Mouse (Mus musculus) thymus, postnatal 10 days (tissue): ENCODE measurements around the gene Ehd1.
"Not testable (repeated sequence)": the region's sequence is repeated elsewhere in the genome, so short reads cannot be mapped to it uniquely, and the experiment has no call there.

Experiments used
- DNase-seq, 2 experiments: peaks; one replicate each; pipeline ENCODE4 v3.0.0; 2021; ENCODE audit warnings: low spot score in 2 of 2

Ehd1 gene

DNA sequence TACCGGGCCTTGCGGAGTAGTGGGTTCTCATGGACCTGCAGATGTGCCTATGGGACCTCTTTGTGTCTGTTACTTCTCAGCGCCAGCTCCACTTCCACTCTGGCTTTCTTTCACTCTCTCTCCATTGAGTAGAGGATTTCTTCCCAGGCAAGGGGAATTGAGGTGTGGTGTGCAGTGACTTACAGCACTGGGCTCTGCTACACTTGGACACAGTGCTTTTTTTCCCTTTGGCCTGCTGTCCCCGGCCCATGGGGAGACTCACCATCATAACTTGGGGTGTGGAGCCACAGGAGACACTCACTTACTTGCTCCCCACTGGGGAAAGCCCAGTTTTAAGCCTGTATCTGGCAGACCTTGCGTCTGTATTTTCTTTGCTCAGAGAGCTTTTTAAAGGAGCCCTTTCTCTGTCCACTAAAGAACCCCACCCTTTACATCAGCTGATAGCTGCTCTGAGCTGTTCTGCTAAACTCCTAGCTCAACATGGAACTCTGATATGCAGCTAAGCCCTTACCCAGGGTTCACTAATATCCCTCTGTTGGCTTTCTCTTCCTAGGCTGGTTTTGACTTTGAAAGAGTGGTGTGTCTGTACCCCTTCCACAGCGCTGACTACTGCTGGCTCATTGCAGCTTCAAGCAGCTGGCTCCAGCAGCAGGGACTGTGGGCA is 3.1 kb downstream of the Ehd1 start:
- DNase-seq, result no peak

DNA sequence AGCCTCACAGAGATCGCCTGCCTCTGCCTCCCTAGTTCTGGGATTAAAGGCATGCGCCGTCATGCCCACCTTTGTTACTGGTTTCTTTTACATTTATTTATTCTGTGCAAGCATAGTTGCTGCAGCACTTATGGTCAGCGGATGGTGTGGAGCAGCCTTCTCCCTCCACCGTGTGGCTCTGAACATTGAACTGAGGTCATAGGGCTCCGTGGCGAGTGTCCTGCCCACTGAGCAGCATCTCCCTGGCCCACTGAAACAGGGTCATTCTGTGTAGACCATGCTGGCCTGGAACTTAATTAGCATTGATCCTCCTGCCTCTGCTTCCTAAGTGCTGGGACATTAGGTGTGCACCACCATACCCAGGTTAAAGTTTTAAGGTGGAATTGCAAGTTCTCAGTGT is 4.0 kb downstream of the Ehd1 start:
- no peak for DNase-seq

DNA sequence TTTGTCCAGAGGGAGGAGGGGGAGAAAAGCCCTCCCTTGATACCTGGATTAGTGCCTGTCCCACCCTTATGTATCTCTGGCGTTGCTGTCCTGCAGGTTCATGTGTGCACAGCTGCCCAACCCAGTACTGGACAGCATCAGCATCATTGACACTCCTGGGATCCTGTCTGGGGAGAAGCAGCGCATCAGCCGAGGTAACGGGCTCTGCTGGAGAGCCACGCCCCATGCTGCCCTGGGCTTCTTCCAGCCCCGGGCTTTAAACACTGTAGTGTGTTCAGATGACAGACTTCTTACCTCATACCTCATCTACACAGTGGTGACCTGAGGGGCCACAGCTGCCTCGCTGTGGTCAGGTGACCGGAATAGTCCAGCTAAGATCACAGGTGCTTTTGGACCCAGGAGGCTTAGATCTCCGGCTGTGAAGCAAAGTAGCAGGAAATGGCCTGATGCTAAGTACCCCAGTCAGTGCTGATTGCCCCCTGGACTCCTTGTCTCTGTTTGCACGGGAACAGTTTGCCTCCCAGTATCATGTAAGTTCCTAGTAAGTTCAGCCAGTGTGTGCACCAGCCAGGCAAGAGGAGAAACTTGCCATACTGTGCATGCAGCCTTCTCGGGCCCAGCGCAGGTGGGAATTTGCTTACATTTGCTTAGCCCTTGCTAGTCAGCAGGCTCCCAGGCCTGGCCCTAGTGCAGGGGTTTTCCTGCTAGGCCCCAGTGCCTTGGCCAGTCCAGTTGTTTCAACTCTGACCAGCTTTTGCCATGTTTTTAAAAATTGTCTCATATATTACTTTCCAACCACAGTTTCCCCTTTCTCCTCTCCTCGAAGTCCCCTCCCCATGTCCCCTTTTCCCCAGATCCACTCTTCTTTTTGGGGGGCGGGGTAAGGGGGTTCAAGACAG is 4.8 kb downstream of the Ehd1 start:
- no peak for DNase-seq

GRCm38 (mm10) chr19:6283001-6283400 is 6.5 kb downstream of the Ehd1 start:
- no peak for DNase-seq

- DNase-seq, result no peak
Observed at GRCm38 (mm10) chr19:6284502-6284901, 8.0 kb downstream of the Ehd1 start.

- no peak for DNase-seq
Observed at GRCm38 (mm10) chr19:6285226-6285625, 8.7 kb downstream of the Ehd1 start.

DNA sequence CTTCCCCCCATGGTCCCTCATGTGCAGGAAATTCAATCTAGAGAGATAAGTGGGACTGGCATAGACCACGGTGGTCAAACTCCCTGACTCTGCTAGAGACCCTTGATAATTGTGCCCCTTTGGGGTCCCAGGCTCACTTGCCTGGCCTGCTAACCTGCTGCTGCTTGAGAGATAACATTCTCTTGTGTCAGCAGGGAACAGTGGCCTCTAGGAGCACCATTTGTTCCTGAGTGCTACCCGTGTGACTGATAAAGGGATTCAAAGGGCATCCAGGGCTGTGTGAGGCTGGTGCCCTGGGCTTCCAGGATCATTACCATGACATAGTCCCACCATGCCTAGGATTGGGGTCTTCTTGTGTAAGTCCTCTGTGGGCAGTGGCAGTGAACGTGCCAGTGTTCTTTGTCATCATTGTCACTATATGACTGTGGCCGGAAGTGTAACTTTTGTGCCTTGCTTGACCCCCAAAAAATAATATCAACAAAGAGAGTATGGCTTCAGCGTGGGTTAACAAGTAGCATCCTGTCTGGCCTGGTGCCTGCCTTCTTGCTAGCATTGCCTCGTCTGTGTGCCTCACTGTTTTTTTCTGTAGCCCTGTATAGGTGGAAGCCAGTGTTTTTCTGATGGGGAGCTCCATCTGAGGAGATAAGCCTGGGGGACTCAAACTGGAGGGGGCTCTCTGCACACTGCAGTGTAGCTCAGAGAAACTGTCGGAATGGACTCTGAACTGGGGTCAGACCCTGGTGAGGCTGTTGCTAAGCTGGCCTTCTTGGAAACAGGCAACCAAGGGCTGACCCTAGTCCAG is 9.3 kb downstream of the Ehd1 start:
- DNase-seq, result no peak

- DNase-seq, result no peak
Observed at GRCm38 (mm10) chr19:6286434-6287401, 10.2 kb downstream of the Ehd1 start.

GRCm38 (mm10) chr19:6288236-6288894 is 11.8 kb downstream of the Ehd1 start:
- DNase-seq, result no peak

DNA sequence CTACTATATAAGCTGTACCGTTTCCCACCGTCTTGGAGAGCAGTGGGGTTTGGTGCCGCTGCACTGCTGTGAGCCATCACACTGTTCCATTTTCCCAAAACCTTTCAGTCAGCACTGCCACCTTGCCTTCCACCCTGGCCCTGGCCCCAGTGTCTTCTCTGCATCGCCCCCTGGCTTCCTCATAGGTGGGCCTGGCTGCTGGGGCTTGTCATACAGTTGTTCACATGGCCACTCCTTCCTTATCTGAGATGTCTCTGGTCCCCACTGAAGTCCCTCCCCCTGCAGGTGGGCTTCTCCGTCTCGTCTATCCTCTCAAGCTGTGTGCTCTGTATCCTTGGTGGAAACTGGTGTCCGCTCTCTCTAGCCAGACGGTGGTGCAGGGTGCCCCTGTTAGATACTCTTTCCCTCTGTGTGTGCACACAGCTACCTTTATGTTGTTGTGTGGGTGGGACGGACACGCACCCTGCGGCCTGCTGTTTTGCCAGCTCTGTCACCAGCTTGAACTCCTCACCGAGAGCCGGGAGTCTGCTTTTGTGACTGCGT is 13.2 kb downstream of the Ehd1 start:
- no peak for DNase-seq

- DNase-seq, result not testable (repeated sequence)
Observed at GRCm38 (mm10) chr19:6290720-6291116, 14.2 kb downstream of the Ehd1 start.

GRCm38 (mm10) chr19:6291117-6291781 is 14.7 kb downstream of the Ehd1 start:
- DNase-seq, result no peak

GRCm38 (mm10) chr19:6292262-6292661 is 15.7 kb downstream of the Ehd1 start:
- DNase-seq, result no peak

DNA sequence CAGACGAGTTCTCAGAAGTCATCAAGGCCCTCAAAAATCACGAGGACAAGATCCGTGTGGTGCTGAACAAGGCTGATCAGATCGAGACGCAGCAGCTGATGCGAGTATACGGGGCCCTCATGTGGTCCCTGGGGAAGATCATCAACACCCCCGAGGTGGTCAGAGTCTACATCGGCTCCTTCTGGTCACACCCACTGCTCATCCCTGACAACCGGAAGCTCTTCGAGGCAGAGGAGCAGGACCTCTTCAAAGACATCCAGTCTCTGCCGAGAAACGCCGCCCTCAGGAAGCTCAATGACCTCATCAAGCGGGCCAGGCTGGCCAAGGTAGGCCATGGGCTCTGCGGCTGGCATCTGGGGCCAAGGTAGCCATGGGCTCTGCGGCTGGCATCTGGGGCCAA is 17.8 kb downstream of the Ehd1 start:
- no peak for DNase-seq

GRCm38 (mm10) chr19:6296551-6297210 is 20.2 kb downstream of the Ehd1 start:
- DNase-seq, result no peak

DNA sequence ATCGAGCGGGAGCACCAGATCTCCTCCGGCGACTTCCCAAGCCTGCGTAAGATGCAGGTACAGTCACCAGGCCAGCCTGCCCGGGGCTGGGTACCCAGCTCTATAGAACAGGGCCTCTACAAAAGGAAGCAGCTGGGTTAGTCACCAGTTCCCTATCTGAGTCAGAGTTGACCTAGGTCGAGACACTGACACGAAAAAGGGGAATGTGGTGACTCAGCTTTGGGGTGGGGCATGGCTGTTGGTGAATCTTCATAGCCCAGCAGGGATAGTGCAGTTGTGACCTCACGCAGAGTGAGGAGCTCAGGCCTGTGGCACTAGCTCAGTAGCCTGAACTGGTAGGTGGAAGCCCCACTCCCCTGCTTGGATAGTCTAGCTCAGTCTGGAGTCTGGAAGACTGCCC is 21.1 kb downstream of the Ehd1 start:
- no peak for DNase-seq

DNA sequence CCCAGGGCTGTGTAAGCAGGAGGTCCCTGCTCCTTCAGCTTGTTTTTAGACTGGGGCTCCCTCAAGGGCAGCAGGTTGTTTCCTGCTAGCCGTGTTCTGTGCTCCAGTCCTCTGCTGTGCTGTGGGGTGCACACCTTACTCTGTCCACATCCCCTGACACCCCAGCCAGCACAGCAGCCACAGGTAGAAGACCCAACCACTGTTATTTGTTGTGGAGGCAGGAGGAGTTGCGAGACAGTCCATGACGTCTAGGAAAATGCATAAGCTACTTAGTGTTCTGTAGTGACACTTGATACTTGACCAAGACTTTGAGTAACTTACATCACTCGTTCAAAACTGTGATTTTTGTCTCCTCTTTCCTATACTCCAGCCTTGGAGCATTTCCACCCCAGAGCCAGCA is 22.5 kb downstream of the Ehd1 start:
- no peak for DNase-seq

GRCm38 (mm10) chr19:6299450-6300267 is 23.1 kb downstream of the Ehd1 start:
- DNase-seq, result no peak
